Mouse (Mus musculus) cerebellum, adult 18-20 months (tissue): Measurements from ENCODE around the gene Ptgir.
A peak's percentile ranks its signal among the peaks of the same experiment; 100 is the strongest.

Source experiments
- DNase-seq, 2 experiments: peaks; one replicate each; pipeline ENCODE4 v3.0.0; 2021

Gene Ptgir

DNA sequence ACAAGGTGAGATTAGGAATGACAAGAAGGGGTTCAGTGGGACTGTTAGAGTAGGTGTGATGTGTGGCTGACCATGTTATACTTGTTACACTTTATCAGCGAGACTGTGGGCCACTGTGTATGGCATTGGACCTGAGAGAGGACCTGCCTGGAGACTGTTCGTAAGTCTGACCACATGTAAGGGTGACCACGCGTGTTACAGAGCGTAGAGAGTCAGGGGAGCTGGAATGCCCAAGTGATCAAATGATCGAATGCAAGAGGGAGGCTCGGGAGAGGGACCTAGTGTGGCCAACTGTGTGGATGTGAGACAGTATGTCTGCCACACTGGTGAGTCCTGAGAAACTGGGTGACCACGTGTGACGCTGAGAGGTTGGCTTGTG, 13.9 kb upstream of the Ptgir start:
- DNase-seq, result no peak

DNA sequence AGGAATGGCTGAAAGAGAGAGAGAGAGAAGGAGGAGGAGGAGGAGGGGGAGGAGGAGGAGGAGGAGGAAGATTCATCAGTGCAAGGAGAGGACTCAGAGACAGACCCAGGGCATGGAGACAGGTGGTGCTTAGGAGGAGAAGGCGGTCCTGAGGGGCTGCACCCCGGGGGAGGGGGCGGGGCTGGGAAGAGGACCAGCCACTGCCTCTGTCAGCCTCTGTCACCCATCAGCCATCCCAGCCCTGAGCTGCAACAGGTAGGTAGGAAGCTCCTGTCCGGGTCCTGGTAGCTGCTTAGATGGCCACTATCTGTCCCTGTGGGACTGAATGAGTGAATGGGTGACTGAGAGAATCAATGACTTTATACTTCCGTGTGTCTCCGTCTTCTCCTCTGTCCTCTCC, 12.7 kb upstream of the Ptgir start:
- DNase-seq, result no peak

DNA sequence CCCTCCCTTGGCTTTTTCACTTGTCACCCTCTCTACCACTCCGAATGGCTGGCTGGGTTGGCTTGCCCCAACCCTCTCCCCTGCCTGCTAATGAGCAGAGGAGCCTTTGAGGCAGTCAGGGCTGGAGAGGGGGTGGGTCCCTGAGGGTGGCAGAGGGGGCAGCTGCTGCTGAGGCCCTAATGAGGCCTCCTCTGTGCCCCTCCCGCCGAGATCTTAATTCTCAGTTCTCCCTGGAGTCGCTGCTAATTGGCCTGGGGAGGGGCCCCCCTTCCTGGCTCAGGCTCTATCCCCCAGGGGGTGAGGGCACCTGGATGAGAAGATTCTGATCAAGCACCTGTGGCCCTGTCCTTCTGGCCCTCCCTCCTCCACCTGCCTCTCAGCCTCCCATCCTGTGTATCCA, 12.0 kb upstream of the Ptgir start:
- no peak for DNase-seq

DNA sequence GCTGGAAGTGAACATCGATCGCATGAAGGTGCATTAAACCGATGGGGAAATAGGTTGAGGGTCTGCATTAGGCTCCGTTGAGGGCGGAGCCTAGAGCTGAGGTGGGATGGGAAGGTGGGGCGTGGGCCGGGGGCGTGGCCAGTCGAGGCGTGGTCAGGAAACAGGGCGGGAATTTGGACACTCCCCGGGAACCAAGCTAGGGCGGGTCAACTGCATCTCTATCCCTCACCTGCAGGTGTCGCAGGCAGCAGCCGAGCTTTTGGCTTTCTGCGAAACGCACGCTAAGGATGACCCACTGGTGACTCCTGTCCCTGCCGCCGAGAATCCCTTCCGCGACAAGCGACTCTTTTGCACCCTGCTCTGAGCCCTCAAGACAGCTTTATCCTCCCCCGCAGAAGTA, 11.3 kb upstream of the Ptgir start:
- peak; percentile 90 to 91 for DNase-seq

DNA sequence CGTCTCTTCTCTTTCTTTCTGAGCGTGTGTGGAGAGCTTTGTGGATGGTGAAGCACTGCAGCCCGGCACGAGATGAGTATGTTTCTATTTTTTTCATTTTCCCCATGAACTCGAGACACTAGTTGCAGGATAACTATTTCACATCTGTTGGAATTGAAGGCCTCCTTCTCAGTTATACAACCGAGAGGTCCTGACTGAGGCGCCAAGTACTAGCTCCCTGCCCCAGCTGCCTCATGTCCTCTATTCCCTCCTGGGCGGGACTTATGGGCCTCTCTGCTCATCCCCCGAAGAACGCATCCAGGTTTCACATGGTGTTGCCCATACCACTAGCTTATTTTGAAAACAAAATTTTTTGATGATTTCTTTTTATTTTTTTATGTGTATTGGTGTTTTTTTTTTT, 10.8 kb upstream of the Ptgir start:
- no peak for DNase-seq

DNA sequence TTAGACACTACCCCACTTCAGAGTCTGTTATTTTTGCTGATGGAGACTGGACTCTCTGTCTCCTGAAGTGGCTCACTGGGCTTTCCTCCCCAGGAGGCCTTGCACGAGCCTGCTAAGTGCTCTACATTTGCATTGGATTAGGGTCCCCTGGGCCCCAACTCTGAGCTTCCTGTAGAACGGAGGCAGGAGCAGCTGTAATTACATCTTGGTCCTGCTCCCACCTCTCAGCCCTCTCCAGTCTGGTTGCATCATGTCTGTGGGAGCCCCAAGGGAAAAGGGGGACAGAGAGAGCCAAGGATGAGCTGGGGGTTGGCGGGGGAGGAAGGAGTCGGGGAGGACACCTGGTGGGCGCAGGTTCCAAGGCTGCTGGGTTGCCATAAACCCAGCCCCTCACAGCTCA, 5.8 kb upstream of the Ptgir start:
- no peak for DNase-seq

DNA sequence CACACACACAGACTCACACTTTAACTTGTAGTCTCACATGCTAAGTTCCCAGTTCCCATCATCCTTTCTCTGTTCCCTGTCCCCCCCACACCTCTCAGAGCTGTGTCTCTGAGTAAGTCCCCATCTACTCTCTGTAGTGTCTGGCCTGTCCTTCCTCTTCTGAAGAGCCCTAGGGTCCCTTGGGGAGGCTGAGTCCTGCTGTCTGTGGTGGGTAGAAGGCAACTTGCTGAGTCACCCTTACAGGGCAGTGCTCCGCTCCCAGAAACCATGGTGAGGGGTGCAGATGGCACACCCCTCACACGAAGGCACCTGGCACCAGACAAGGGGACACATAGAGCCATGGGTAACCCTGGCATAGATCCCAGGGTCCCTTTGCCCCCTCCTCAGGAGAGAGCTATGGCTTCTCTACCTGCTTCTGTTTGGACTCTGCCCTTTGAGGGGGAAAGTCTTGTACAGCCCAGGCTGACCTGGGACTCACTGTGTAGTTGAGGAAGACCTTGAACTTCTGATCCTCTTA, 2.8 kb upstream of the Ptgir start:
- DNase-seq, result no peak

DNA sequence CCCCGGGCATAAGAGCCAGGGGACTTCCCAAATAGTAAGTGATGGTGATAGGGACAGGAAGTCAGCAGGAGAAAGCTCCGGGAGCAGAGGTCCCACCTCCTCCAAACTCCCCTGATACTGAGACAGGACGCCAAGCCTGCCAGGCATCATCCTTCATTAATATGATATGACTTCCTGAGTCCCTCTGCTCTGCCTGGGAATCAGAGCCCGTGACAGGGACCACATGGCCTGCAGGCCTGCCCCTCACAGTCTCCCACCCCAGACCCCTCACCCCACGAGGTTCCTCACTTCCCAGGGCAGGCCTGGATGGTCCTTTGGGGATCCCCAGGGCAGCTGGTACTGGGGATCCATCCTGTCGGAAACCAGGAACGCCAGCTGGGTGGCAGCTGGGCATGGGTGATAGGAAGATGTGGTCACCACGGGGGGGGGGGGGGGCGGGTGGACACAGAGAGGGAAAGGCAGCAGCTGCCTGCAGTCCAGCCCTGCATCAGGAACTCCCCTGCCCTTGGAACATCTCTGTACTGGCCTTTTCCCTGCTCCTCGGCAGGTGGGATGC, 2.1 kb upstream of the Ptgir start:
- no peak for DNase-seq

DNA sequence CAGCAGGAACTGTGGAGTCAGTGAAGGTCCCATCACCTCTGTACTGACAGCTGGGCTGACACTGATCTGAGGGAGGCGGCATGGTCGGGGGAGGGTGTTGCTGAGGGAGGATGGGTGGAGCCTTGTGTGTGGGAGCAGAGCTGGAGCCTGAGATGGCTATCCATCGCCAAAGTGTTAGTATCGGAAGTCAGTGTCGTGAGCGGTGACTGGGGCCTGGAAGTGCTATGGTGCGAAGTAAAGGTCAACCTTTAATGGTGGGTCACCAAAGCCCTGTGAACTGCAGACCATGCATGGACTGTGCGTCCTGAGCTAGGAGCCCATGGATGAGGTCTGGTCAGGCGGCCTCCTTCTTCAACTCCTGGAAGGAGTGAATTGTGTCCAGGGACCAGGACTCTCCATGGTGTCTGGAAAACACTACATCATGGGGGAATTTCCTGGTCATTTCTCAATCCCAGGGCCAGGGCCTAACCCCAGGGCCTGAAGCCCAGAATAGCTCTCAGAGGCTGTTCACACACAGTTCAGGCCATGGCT, 734 bp upstream of the Ptgir start:
- no peak for DNase-seq

DNA sequence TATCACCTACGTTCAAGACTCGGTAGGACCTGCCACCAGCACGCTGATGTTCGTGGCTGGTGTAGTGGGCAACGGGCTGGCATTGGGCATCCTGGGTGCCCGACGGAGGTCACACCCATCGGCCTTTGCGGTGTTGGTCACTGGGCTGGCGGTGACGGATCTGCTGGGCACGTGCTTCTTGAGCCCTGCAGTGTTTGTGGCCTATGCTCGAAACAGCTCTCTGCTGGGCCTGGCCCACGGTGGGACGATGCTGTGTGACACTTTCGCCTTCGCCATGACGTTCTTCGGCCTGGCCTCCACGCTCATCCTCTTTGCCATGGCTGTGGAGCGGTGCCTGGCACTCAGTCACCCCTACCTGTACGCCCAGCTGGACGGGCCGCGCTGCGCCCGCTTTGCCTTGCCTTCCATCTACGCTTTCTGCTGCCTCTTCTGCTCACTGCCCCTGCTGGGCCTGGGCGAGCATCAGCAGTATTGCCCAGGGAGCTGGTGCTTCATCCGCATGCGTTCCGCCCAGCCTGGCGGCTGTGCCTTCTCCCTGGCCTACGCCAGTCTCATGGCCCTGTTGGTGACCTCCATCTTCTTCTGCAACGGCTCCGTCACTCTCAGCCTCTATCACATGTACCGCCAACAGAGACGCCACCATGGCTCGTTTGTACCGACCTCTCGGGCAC, 734 bp downstream of the Ptgir start:
- DNase-seq, result no peak

DNA sequence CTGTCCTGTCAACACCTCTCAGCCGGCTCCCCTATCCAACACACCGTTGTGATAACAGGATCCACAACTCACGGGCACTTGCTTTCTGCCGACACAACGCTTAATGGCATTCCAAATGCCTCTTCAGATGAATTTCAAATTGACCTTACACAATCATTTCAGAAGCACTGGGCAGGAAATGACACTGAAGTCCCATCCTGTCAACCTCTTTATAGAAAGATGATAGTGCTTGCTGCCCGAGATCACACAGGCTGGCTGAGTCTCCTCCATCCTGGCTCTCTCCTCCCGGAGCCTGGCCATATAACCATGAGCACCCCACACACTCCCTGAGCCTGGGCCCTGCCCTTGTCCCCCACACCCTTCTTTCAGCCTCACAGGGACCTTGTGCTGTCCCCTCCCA, 1.6 kb downstream of the Ptgir start:
- DNase-seq, result no peak

DNA sequence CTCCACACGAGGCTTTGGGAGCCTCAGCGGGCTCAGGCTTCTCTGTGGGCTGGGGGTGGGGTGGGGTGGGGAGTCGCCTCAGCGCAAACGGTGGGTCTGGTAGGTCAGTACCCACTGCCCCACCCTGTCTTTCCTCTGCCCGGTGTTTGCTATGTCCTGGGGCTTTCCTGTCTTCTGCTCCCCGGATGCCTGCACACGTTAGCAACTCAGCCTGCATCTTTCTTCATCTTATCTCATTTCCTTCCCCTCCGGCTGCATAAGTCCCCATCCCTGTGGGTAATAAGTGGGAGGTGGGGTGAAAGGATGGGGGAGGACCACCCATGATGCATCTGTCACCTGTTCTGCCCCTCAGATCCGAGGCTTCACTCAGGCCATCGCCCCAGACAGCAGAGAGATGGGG, 2.1 kb downstream of the Ptgir start:
- no peak for DNase-seq

DNA sequence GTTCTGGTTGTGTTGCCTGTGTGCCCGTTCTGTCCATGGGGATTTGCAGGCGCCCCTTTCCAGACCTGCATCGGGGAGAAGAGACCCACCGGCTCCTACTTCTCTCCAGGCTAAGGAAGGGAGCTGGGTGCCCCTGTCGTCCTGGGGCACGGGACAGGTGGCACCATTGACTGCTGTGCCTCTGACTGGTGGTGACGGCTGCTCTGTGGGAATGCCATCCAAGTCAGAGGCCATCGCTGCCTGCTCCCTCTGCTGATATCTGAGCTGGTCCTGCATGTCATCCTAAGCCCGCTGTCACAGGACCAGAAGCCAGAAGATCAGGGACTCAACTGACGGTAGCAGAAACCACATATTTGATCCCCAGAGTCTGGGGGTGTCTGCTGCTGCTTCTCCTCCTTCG, 2.6 kb downstream of the Ptgir start:
- no peak for DNase-seq

DNA sequence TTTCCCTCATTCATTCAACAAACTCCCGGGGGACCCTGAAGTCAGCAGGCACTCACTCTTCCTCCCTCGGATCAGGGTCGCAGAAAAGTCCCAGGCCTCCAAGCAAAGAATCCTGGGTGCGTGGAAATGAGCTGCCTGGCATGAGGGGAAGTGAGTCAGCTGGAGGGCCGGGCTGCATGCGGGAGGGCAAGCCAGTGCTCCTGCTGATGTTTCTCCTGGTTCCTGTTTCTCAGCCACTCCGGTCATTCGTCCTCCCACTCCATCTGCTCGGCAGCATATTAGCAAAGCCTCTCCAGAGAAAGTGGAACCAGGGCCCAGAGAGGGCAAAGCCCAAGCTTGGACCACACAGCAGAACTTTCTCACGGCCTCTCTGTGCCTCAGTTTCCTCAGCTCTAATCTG, 3.6 kb downstream of the Ptgir start:
- DNase-seq, result no peak

DNA sequence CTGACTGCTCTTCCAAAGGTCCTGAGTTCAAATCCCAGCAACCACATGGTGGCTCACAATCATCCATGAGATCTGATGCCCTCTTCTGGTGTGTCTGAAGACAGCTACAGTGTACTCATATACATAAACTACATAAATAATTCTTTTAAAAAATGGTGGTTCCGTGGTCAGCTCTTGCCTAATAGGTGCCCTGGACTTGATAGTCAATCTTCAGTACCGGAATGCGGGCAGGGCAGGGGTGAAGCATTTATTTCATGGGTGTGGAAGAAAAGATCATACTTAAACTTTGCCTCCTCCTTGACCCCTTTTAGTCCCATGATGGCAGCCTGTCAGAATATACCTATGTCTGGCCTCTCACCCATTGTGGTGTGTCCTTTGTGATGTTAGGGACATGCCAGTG, 5.6 kb downstream of the Ptgir start:
- no peak for DNase-seq

DNA sequence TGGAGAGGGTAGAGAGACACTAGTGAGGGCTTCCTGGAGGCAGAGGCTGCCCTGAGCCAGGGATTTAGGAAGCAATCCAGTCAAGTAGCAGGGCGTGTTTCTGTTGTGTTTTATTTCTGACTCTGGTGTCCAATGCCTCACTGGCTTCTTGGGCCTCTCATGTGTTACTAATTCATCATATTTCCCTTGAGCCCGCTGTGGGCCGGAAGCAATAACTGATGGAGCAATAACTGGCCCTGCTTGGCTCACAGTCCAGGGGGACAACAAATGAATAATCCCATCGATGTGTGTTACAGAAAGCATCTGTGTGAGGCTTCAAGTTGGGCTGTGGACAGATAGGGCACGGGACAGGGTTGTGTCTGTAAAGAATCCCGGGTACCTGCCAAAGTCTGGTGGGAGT, 6.1 kb downstream of the Ptgir start:
- DNase-seq, result no peak

DNA sequence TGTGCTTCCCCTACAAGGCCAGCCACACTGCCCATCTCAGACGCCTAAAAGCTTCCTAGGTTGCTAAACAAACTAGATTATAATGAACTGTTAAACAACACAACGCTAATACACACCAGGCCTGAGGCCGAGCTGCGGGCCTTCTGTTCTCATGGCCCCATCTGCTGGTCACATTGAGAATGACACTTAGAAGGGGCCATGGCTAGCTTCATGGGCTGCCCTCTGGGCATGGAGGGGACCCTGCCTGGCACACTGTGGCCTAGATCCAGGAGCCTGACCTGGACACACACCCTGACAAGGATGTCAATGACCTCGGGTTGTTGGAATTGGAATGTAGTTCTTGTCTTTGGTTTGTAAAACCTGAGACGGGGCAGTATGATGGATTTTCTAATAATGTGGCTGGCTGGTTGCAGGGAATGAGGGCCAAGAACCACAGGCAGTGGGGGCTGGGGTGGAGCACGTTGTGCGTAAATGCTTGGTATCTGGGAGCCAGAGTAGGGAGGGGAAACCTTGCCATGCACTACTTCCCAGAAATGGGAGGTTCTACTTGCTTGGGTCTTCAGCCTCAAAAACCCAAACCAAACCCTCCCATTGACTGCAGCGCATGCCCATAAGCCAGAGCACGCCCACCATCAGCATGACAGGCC, 7.6 kb downstream of the Ptgir start:
- peak; percentile 78 to 82 for DNase-seq

DNA sequence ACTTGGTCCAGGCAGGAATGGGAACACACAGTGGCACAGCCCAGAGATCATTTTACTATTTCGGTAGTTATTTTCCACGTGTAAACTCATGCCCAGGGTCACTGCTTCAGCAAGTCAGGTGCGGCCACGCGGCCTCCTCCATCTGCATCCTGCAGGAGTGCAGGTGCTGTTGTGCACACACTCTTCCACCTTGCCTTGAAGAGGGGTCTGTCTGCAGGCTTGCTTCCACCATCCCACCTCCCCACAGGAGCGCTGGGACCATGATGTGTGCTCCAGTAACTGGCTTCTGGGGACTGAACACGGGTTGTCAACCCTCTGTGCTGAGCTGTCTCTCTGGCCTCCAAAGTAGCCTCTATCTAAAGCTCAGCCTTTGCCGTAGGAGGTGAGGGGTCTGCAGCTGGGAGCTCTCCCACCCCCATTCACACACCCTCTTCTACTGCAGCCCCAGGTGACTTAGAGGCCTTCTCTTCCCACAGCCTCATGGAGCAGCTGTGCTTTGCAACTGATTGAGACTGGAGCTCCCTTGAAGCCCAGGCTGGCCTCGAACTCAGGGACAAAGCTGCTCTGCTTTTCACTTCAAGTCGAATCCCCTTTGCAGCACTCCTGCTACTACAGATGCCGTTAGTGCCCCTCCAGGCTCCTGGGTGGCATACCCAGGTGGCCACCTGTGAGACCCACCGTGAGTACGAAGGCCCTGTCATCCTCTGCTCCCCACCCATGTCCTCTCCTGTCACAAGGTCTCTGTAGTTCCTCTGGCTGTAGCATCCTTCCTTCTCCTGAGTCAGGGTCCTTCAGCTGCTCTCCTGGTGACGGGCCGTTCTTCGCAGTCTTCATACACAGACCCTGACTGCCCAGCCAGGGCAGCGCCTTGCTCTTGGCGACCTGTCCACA, 8.4 kb downstream of the Ptgir start:
- DNase-seq, result no peak

DNA sequence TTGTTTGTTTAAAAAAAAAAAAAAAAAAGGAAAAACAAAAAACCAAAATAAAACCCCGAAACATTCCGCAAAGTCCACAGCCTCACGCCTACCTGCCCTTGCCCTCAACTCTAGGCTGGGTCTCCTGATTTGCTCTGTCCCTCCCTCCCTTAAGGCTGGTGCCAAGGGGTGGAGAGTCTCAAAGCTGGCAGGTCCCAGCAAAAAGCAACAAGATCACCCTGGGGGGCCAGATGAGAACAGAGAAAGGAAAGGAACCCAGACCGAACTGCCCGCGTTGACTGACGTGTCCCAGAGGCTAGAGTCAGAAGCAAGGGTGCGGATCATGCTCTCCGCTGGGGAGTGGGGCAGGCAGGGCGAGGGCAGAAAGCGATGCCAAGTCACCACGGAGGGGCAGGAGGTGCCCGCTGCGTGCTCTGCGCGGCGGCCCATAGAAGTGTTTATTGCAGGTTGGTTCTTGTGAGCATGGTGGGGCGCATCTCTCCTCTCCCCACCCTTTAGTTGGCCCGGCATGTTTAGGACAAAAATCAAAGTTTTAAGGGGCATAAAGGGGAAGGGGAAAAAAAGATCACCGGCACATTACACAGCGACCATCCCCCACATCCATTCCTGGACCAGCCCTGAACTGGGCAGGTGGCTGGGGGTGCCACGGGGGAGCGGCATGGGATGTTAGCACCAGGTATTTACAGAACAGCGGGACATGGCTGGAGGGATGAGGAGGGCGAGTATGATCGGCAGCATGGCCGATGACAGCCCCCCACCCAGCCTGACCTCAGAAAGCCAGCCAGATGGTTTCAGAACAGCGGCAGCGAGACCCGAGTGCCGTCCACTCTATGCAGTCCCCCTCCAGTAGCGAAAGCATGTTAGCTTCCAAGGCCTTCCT, 9.4 kb downstream of the Ptgir start:
- DNase-seq, result peak in 1 of 2 experiments; percentile 44

DNA sequence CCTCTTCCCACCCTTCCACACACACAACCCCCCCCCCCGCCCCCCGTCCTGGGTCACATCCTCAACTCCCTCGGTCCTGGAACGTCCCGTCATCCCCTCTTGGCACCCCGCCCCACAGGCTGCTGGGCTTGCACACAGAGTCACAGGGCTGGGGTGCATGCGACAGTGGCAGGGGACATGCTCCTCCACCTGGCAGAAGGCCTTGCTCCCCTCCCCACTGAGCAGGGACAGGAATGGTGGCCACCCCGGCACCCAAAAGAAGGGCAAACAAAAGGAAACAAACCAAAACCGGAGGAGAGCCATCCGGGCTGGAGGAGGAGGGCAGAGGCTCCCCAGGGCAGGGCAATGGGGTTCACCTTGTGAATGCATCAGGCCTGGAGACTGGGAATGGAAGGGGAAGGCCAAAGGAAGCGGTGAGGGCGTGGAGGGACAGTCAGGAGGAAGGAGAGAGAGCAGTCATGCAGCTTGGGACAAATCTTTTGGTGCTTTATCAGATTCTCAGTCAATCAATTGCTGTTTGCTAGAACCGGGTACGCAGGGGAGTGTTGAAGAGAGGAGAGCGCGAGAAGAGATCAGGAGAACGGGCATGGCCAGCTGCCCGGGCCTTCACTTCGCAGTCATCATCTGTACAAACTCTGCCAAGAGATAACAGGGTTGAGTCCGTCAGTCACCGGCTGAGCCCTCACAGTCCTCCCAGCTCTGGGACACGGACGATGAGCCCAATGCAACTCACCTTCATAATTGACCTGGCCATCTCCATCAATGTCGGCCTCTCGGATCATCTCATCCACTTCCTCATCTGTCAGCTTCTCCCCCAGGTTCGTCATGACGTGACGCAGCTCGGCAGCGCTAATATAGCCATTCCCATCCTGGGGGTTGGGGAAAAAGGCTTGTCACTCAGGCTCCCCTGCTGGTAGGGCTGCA, 10.3 kb downstream of the Ptgir start:
- peak in 1 of 2 experiments; percentile 55 for DNase-seq

DNA sequence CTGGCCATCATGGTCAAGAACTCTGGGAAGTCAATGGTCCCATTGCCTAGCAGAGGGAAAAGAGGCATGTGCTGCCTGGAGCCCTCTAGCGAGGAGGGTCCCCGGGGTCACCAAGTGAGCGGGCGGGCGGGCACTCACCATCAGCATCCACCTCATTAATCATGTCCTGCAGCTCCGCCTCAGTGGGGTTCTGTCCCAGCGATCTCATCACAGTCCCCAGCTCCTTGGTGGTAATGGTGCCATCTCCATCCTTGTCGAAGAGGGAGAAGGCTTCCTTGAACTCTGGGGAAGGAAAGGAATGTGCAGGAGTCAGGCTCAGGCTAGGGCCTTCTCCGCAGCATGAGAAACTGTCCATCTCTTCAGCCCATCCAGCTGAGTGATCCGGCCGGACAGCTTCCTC, 11.2 kb downstream of the Ptgir start:
- no peak for DNase-seq
